In genomic region chr1:56076757-56077156, GRCm38 (mm10) we compare ENCODE assay signal across 28 mouse cellular contexts.
"Had no signal": no experiment of that assay in that cellular context is flagged by ENCODE, and none has a peak within 500 bp of the region (broad histone marks: within the 10 kb centered on the region; RNA-seq: fewer than 3 reads in every experiment).

No protein-coding gene starts in this region.

- H3K27ac ChIP-seq: embryonic facial prominence, embryonic 12.5 days; embryonic facial prominence, embryonic 13.5 days; embryonic facial prominence, embryonic 15.5 days; forebrain, embryonic 10.5 days; forebrain, embryonic 12.5 days; forebrain, embryonic 13.5 days; forebrain, embryonic 15.5 days; gastrocnemius, adult 2 months; heart, adult 2 months; heart, embryonic 10.5 days had no signal

- ATAC-seq: forebrain, embryonic 13.5 days; forebrain, embryonic 14.5 days; forebrain, embryonic 15.5 days; forebrain, embryonic 16.5 days; forebrain, postnatal 0 days had no signal

- H3K4me3 ChIP-seq: embryonic facial prominence, embryonic 12.5 days; embryonic facial prominence, embryonic 13.5 days; embryonic facial prominence, embryonic 15.5 days; erythroblast, embryonic 14.5 days; forebrain, embryonic 10.5 days; forebrain, embryonic 12.5 days; forebrain, embryonic 13.5 days; forebrain, embryonic 15.5 days; gastrocnemius, adult 2 months; heart, adult 2 months; heart, embryonic 10.5 days had no signal

- H3K4me2 ChIP-seq: embryonic facial prominence, embryonic 12.5 days; embryonic facial prominence, embryonic 13.5 days; embryonic facial prominence, embryonic 15.5 days; forebrain, embryonic 12.5 days; forebrain, embryonic 13.5 days; forebrain, embryonic 15.5 days had no signal

- DNase-seq: cerebellum, adult 8-10 months; cerebellum, adult 9-10 months; cerebellum, adult 9-11 months; cerebellum, postnatal 10 days; cerebellum, postnatal 14 days; cerebellum, postnatal 25 days; cerebellum, postnatal 36 days; embryo, embryonic 11 days; forebrain, postnatal 0 days; gastrocnemius, adult 2 months; gastrocnemius, postnatal 10 days; gastrocnemius, postnatal 14 days; gastrocnemius, postnatal 25 days; gastrocnemius, postnatal 36 days; heart, adult 11 months; heart, adult 18-20 months; heart, adult 2 months had no signal

- H3K9me3 ChIP-seq: embryonic facial prominence, embryonic 12.5 days; embryonic facial prominence, embryonic 13.5 days; embryonic facial prominence, embryonic 15.5 days; forebrain, embryonic 10.5 days; forebrain, embryonic 12.5 days; forebrain, embryonic 13.5 days; forebrain, embryonic 15.5 days; heart, embryonic 10.5 days had no signal

- H3K4me1 ChIP-seq: embryonic facial prominence, embryonic 12.5 days; embryonic facial prominence, embryonic 13.5 days; embryonic facial prominence, embryonic 15.5 days; forebrain, embryonic 10.5 days; forebrain, embryonic 12.5 days; forebrain, embryonic 13.5 days; forebrain, embryonic 15.5 days; heart, embryonic 10.5 days had no signal

- H3K9ac ChIP-seq: embryonic facial prominence, embryonic 12.5 days; embryonic facial prominence, embryonic 13.5 days; embryonic facial prominence, embryonic 15.5 days; forebrain, embryonic 12.5 days; forebrain, embryonic 13.5 days; forebrain, embryonic 15.5 days; forebrain, postnatal 0 days had no signal

- H3K27me3 ChIP-seq: embryonic facial prominence, embryonic 12.5 days; embryonic facial prominence, embryonic 13.5 days; embryonic facial prominence, embryonic 15.5 days; forebrain, embryonic 12.5 days; forebrain, embryonic 13.5 days; forebrain, embryonic 15.5 days had no signal

- H3K36me3 ChIP-seq: embryonic facial prominence, embryonic 12.5 days; embryonic facial prominence, embryonic 13.5 days; embryonic facial prominence, embryonic 15.5 days; forebrain, embryonic 10.5 days; forebrain, embryonic 12.5 days; forebrain, embryonic 15.5 days; heart, embryonic 10.5 days had no signal
